Mouse (Mus musculus): ENCODE results near the gene Nos1. TPM values are rescaled to one million over a fixed set of nuclear protein-coding genes. Genes with fewer than 3 reads are reported as not detected.

Nos1 gene
- polyA plus RNA-seq, 2 experiments: 0.41 to 0.70 TPM

- Histone ChIP-seq H3K27me3 (ENCODE audit: control insufficient read depth, insufficient read depth, low read length) (no peaks in the 10 kb centered on the region), H3K4me1 (ENCODE audit: control insufficient read depth, insufficient read depth, low read length) (no peaks in the 10 kb centered on the region), H3K36me3 (ENCODE audit: control insufficient read depth, insufficient read depth, low read length) (peaks cover 95% of the 10 kb centered on the region), H3K4me2 (replicated peaks; ENCODE audit: low read depth, low read length, severe bottlenecking) (no peak overlapping the region), H3K27ac (replicated peaks; ENCODE audit: low read depth, low read length) (no peak overlapping the region), H3K9ac (ENCODE audit: low read depth, low read length, severe bottlenecking) (no peak overlapping the region), H3K4me3 (replicated peaks; ENCODE audit: low read length) (no peak overlapping the region), H3K9me3 (ENCODE audit: control insufficient read depth, low read length) (no peaks in the 10 kb centered on the region)
- DNase-seq (ENCODE audit: low spot score) (no peak), ATAC-seq (ENCODE audit: low FRiP score, low read depth) (no peak)
- WGBS: 91% methylated on average over 6 of the region's 6 CpGs
- TF ChIP-seq POLR2A (IDR thresholded peaks at IDR 0.05; ENCODE audit: borderline replicate concordance, extremely low read depth, insufficient read depth, insufficient read length): no peak
These were observed 212.7 kb downstream of the Nos1 start for GRCm38 (mm10) chr5:117993550-117993949.

- Histone ChIP-seq H3K4me2 (replicated peaks; ENCODE audit: low read depth, low read length, severe bottlenecking) (no peak overlapping the region), H3K4me3 (replicated peaks; ENCODE audit: low read length) (no peak overlapping the region), H3K36me3 (ENCODE audit: control insufficient read depth, insufficient read depth, low read length) (peaks cover 94% of the 10 kb centered on the region), H3K27ac (replicated peaks; ENCODE audit: low read depth, low read length) (no peak overlapping the region), H3K9me3 (ENCODE audit: control insufficient read depth, low read length) (no peaks in the 10 kb centered on the region), H3K9ac (ENCODE audit: low read depth, low read length, severe bottlenecking) (no peak overlapping the region), H3K27me3 (ENCODE audit: control insufficient read depth, insufficient read depth, low read length) (no peaks in the 10 kb centered on the region), H3K4me1 (ENCODE audit: control insufficient read depth, insufficient read depth, low read length) (no peaks in the 10 kb centered on the region)
- WGBS: 80% methylated on average over 8 of the region's 8 CpGs
- TF ChIP-seq POLR2A (IDR thresholded peaks at IDR 0.05; ENCODE audit: borderline replicate concordance, extremely low read depth, insufficient read depth, insufficient read length): no peak
- no peak for ATAC-seq (ENCODE audit: low FRiP score, low read depth)
- DNase-seq (ENCODE audit: low spot score): no peak
These were observed 214.6 kb downstream of the Nos1 start for GRCm38 (mm10) chr5:117995372-117995901.

GRCm38 (mm10) chr5:117995911-117996310, 215.1 kb downstream of the Nos1 start:
- Histone ChIP-seq H3K9me3 (ENCODE audit: control insufficient read depth, low read length) (no peaks in the 10 kb centered on the region), H3K27me3 (ENCODE audit: control insufficient read depth, insufficient read depth, low read length) (no peaks in the 10 kb centered on the region), H3K36me3 (ENCODE audit: control insufficient read depth, insufficient read depth, low read length) (peaks cover 94% of the 10 kb centered on the region), H3K4me3 (replicated peaks; ENCODE audit: low read length) (no peak overlapping the region), H3K4me1 (ENCODE audit: control insufficient read depth, insufficient read depth, low read length) (no peaks in the 10 kb centered on the region), H3K4me2 (replicated peaks; ENCODE audit: low read depth, low read length, severe bottlenecking) (no peak overlapping the region), H3K27ac (replicated peaks; ENCODE audit: low read depth, low read length) (no peak overlapping the region), H3K9ac (ENCODE audit: low read depth, low read length, severe bottlenecking) (no peak overlapping the region)
- TF ChIP-seq POLR2A (IDR thresholded peaks at IDR 0.05; ENCODE audit: borderline replicate concordance, extremely low read depth, insufficient read depth, insufficient read length): no peak
- no peak for DNase-seq (ENCODE audit: low spot score)
- no peak for ATAC-seq (ENCODE audit: low FRiP score, low read depth)
- WGBS: 89% methylated on average over 6 of the region's 6 CpGs

- peaks cover 94% of the 10 kb centered on the region for H3K36me3 ChIP-seq (ENCODE audit: control insufficient read depth, insufficient read depth, low read length)
- WGBS: 89% methylated on average over 6 of the region's 6 CpGs
These were observed 215.7 kb downstream of the Nos1 start for GRCm38 (mm10) chr5:117996581-117996980.

GRCm38 (mm10) chr5:117997434-117997970, 216.7 kb downstream of the Nos1 start:
- no peak for TF ChIP-seq POLR2A (IDR thresholded peaks at IDR 0.05; ENCODE audit: borderline replicate concordance, extremely low read depth, insufficient read depth, insufficient read length)
- Histone ChIP-seq H3K27me3 (ENCODE audit: control insufficient read depth, insufficient read depth, low read length) (no peaks in the 10 kb centered on the region), H3K9me3 (ENCODE audit: control insufficient read depth, low read length) (no peaks in the 10 kb centered on the region), H3K36me3 (ENCODE audit: control insufficient read depth, insufficient read depth, low read length) (peaks cover 94% of the 10 kb centered on the region), H3K9ac (ENCODE audit: low read depth, low read length, severe bottlenecking) (no peak overlapping the region), H3K4me3 (replicated peaks; ENCODE audit: low read length) (no peak overlapping the region), H3K4me2 (replicated peaks; ENCODE audit: low read depth, low read length, severe bottlenecking) (no peak overlapping the region), H3K27ac (replicated peaks; ENCODE audit: low read depth, low read length) (no peak overlapping the region), H3K4me1 (ENCODE audit: control insufficient read depth, insufficient read depth, low read length) (no peaks in the 10 kb centered on the region)
- no peak for DNase-seq (ENCODE audit: low spot score)
- 87% methylated on average over 10 of the region's 10 CpGs for WGBS
- ATAC-seq (ENCODE audit: low FRiP score, low read depth): no peak

More at GRCm38 (mm10) chr5:117996581-117996980, 215.7 kb downstream of the Nos1 start:
- ATAC-seq (ENCODE audit: low FRiP score, low read depth): no peak
- Histone ChIP-seq H3K4me2 (replicated peaks; ENCODE audit: low read depth, low read length, severe bottlenecking) (no peak overlapping the region), H3K9ac (ENCODE audit: low read depth, low read length, severe bottlenecking) (no peak overlapping the region), H3K4me3 (replicated peaks; ENCODE audit: low read length) (no peak overlapping the region), H3K4me1 (ENCODE audit: control insufficient read depth, insufficient read depth, low read length) (no peaks in the 10 kb centered on the region), H3K27ac (replicated peaks; ENCODE audit: low read depth, low read length) (no peak overlapping the region), H3K27me3 (ENCODE audit: control insufficient read depth, insufficient read depth, low read length) (no peaks in the 10 kb centered on the region), H3K9me3 (ENCODE audit: control insufficient read depth, low read length) (no peaks in the 10 kb centered on the region)
- TF ChIP-seq POLR2A (IDR thresholded peaks at IDR 0.05; ENCODE audit: borderline replicate concordance, extremely low read depth, insufficient read depth, insufficient read length): no peak
- DNase-seq (ENCODE audit: low spot score): no peak
